Mouse (Mus musculus): ENCODE results near the gene Cox6b2. TPM values are rescaled to one million over a fixed set of nuclear protein-coding genes. Genes with fewer than 3 reads are reported as not detected.
A peak's percentile ranks its signal among the peaks of the same experiment; 100 is the strongest.

Cox6b2 gene
- total RNA-seq, 1 experiment from 2014 or later = 53.9 TPM

GRCm38 (mm10) chr7:4739544-4740275 lies 13.2 kb downstream of the Cox6b2 start, which contains the start of gene Kmt5c:
Gene Kmt5c (plus strand): TSS chr7:4740115.
- peak; percentile 92 to 94 for ATAC-seq (replicated peaks in 1 of 2; ENCODE audit: insufficient read depth in 1 of 2, low FRiP score in 2 of 2, low TSS enrichment in 1 of 2, low read depth in 1 of 2, poor library complexity in 2 of 2, severe bottlenecking in 2 of 2)

GRCm38 (mm10) chr7:4739041-4739543 lies 13.8 kb downstream of the Cox6b2 start:
- no peak for ATAC-seq (replicated peaks in 1 of 2; ENCODE audit: insufficient read depth in 1 of 2, low FRiP score in 2 of 2, low TSS enrichment in 1 of 2, low read depth in 1 of 2, poor library complexity in 2 of 2, severe bottlenecking in 2 of 2)

- ATAC-seq (replicated peaks in 1 of 2; ENCODE audit: insufficient read depth in 1 of 2, low FRiP score in 2 of 2, low TSS enrichment in 1 of 2, low read depth in 1 of 2, poor library complexity in 2 of 2, severe bottlenecking in 2 of 2) = no peak
Observed at GRCm38 (mm10) chr7:4732968-4733392, 19.9 kb downstream of the Cox6b2 start.

DNA sequence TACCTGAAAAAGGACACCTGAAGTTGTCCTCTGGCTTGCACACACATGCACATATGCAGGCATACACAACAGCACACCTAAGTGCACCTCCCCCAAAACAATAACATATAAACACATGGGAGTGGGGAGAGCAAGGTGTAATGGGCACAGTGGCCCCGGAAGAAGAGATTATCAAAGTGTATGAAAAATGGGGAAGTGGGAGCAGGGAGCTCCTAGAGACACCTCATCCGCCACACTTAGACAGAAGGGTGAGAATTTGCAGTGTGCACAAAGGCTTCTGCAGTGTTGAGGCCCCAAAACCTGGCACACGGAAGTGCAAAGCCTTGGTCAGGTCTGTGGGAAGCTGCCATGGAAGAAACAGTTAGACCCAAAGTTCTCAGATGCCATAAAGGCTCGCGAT lies 21.8 kb downstream of the Cox6b2 start:
- ATAC-seq (replicated peaks in 1 of 2; ENCODE audit: insufficient read depth in 1 of 2, low FRiP score in 2 of 2, low TSS enrichment in 1 of 2, low read depth in 1 of 2, poor library complexity in 2 of 2, severe bottlenecking in 2 of 2) = peak in 1 of 2 experiments; percentile 21; a peak in 1 of 4 replicates

DNA sequence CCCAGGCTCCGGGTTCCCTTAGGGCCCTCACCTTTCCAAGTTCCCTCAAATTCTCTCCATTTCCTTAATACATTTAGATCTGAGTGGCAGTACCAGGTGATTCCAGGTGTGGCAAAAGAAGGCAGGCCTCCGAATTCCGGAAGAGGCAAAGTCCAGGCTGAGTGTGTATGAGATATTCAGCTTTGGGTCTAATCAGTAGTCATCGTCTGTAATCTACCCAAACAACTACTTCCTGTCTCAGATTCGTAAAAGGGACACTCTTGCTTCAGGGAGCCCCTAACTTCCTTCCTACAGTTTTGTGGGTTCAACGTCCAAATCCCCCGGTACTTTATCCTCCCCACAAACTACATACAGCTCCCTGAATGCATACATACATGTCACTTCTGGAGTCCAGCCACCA lies 27.7 kb downstream of the Cox6b2 start, which contains the start of gene Tmem150b:
Gene Tmem150b, minus strand, starts transcription at position 81 of the 400 bp plus-strand sequence.
- peak; percentile 59 to 65 for ATAC-seq (replicated peaks in 1 of 2; ENCODE audit: insufficient read depth in 1 of 2, low FRiP score in 2 of 2, low TSS enrichment in 1 of 2, low read depth in 1 of 2, poor library complexity in 2 of 2, severe bottlenecking in 2 of 2)

GRCm38 (mm10) chr7:4724359-4724758 lies 28.5 kb downstream of the Cox6b2 start:
- ATAC-seq (replicated peaks in 1 of 2; ENCODE audit: insufficient read depth in 1 of 2, low FRiP score in 2 of 2, low TSS enrichment in 1 of 2, low read depth in 1 of 2, poor library complexity in 2 of 2, severe bottlenecking in 2 of 2) = peak; percentile 61; a peak in 2 of 4 replicates

- peak in 1 of 2 experiments; percentile 39; a peak in 2 of 4 replicates for ATAC-seq (replicated peaks in 1 of 2; ENCODE audit: insufficient read depth in 1 of 2, low FRiP score in 2 of 2, low TSS enrichment in 1 of 2, low read depth in 1 of 2, poor library complexity in 2 of 2, severe bottlenecking in 2 of 2)
Observed at GRCm38 (mm10) chr7:4723508-4723907, 29.4 kb downstream of the Cox6b2 start.

DNA sequence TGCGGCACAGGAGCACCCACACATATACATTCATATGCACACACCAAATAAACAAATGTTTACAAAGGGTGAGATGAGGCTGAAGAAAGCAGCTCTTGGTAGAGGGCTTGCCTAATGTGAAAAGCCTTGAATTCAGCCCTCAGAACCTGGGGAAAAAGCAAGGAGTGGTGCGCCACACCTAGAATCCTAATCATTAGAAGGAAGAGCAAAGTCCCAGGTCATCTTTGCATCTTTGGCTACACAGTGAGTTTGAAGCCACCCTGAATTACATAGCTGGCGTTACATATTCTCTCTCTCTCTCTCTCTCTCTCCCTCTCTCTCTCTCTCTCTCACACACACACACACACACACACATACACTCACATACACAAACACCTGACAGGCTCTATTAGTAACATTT lies 33.6 kb downstream of the Cox6b2 start:
- no peak for ATAC-seq (replicated peaks in 1 of 2; ENCODE audit: insufficient read depth in 1 of 2, low FRiP score in 2 of 2, low TSS enrichment in 1 of 2, low read depth in 1 of 2, poor library complexity in 2 of 2, severe bottlenecking in 2 of 2)

DNA sequence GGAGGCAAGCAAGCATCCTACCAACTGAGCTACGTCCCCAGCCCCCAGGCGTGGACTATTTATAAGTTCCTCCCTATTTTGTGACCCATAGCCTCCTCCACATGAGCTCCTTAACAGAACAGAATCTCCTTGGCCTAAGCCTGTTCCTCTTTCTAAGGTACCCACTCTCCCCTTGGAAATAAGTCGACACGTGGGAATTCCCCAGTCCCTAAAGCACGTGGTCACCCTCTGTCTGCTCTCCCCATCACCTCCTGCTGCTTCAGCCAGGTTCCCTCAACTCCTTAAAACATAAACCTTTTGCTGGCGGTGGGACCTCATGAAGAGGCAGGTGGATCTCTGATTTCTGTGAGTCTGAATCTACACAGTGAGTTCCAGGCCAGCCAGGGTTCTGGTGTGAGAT lies 35.9 kb downstream of the Cox6b2 start:
- ATAC-seq (replicated peaks in 1 of 2; ENCODE audit: insufficient read depth in 1 of 2, low FRiP score in 2 of 2, low TSS enrichment in 1 of 2, low read depth in 1 of 2, poor library complexity in 2 of 2, severe bottlenecking in 2 of 2) = no peak

DNA sequence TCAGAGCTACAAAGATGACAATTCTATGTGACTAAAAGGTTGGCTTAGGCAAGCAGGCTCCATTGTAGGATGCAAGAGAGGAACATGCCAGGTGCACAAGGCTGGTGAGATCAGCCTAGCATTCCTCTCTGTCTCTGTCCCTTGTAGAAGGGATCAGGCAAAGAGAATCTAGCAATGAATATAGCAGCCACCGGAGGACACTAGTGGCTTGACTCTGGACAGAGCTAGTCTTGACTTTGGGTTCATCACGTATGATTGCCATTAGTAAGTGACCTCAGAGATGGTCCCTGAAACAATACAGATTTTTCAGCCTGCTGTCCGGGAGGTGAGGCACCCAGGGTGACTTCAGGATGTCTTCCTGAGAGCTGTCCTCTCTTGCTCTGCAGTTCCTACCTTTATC lies 40.3 kb downstream of the Cox6b2 start:
- ATAC-seq (replicated peaks in 1 of 2; ENCODE audit: insufficient read depth in 1 of 2, low FRiP score in 2 of 2, low TSS enrichment in 1 of 2, low read depth in 1 of 2, poor library complexity in 2 of 2, severe bottlenecking in 2 of 2) = no peak; a peak in 1 of 4 replicates

DNA sequence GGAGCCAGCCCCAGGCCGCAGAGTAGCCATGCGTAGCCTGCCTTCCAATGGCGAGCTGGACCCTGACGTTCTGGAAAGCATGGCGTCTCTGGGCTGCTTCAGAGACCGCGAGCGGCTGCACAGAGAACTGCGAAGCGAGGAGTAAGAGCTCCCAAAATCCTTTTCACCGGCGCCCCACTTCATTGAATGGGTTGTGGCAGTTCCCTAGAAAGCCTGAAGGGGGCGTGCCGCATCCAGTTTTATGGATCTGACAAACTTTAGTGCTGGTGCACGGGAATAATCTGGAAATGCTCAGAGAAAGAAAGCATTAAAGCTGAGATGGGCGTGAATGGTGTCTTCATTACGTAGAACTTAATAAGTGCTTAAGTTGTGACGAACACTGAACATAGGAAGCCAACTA lies 47.8 kb downstream of the Cox6b2 start:
- peak; percentile 41 to 48; a peak in 3 of 4 replicates for ATAC-seq (replicated peaks in 1 of 2; ENCODE audit: insufficient read depth in 1 of 2, low FRiP score in 2 of 2, low TSS enrichment in 1 of 2, low read depth in 1 of 2, poor library complexity in 2 of 2, severe bottlenecking in 2 of 2)

DNA sequence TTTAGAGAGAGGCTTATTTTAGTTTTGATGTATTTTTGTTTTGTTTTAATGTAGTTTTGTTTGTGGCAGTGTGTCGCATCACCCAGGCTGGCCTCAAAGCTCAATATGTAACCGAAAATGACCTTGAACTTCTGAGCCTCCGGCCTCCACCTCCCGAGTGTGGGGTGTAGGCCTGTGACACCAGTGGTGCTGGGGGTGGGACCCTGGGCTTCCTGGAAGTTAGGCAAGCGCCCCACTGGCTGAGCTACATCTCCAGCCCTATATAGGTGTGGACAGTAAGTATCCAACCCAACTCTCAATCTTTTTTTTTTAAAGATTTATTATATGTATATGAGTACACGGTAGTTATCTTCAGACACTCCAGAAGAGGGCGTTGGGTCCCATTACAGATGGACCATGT lies 49.7 kb downstream of the Cox6b2 start:
- ATAC-seq (replicated peaks in 1 of 2; ENCODE audit: insufficient read depth in 1 of 2, low FRiP score in 2 of 2, low TSS enrichment in 1 of 2, low read depth in 1 of 2, poor library complexity in 2 of 2, severe bottlenecking in 2 of 2) = no peak

- no peak for ATAC-seq (replicated peaks in 1 of 2; ENCODE audit: insufficient read depth in 1 of 2, low FRiP score in 2 of 2, low TSS enrichment in 1 of 2, low read depth in 1 of 2, poor library complexity in 2 of 2, severe bottlenecking in 2 of 2)
Observed at GRCm38 (mm10) chr7:4702334-4702733, 50.6 kb downstream of the Cox6b2 start.

Other genes starting within 250 kb of the Cox6b2 start
- 8.2 and 11.1 TPM in 2 replicates for gene Tnnt1, start 236.7 kb downstream of the Cox6b2 start, total RNA-seq (2017)
- 7.0 and 7.1 TPM in 2 replicates for gene Tnni3, start 228.9 kb downstream of the Cox6b2 start, total RNA-seq (2017)
- 2.4 and 2.6 TPM in 2 replicates for gene Dnaaf3, start 220.6 kb downstream of the Cox6b2 start, total RNA-seq (2017)
- gene Syt5, start 205.6 kb downstream of the Cox6b2 start, total RNA-seq (2017) = 1.0 TPM in 1 of 2 replicates, not detected in the other
- not detected in 2 replicates for gene Ptprh, start 149.1 kb downstream of the Cox6b2 start, total RNA-seq (2017)
- 22.0 and 22.8 TPM in 2 replicates for gene Tmem86b, start 121.7 kb downstream of the Cox6b2 start, total RNA-seq (2017)
- gene Ppp6r1, start 94.1 kb downstream of the Cox6b2 start, total RNA-seq (2017) = 155 and 186 TPM in 2 replicates
- 19.0 and 25.2 TPM in 2 replicates for gene Hspbp1, start 68.0 kb downstream of the Cox6b2 start, total RNA-seq (2017)
- gene Brsk1, start 62.5 kb downstream of the Cox6b2 start, total RNA-seq (2017) = 0.20 and 2.6 TPM in 2 replicates
- gene Tmem150b, start 27.8 kb downstream of the Cox6b2 start, total RNA-seq (2017) = 5.0 and 7.3 TPM in 2 replicates
- 40.6 and 46.4 TPM in 2 replicates for gene Kmt5c, start 13.0 kb downstream of the Cox6b2 start, total RNA-seq (2017)
- not detected in 2 replicates for gene Fam71e2, start 18.2 kb upstream of the Cox6b2 start, total RNA-seq (2017)
- 0.25 and 0.74 TPM in 2 replicates for gene Il11, start 29.8 kb upstream of the Cox6b2 start, total RNA-seq (2017)
- 1.3 TPM in 1 of 2 replicates, not detected in the other for gene Tmem190, start 29.8 kb upstream of the Cox6b2 start, total RNA-seq (2017)
- 9.3 and 19.0 TPM in 2 replicates for gene Tmem238, start 36.6 kb upstream of the Cox6b2 start, total RNA-seq (2017)
- 736 and 741 TPM in 2 replicates for gene Rpl28, start 39.8 kb upstream of the Cox6b2 start, total RNA-seq (2017)
- 137 and 174 TPM in 2 replicates for gene Ube2s, start 59.5 kb upstream of the Cox6b2 start, total RNA-seq (2017)
- 0.06 and 0.45 TPM in 2 replicates for gene Shisa7, start 91.6 kb upstream of the Cox6b2 start, total RNA-seq (2017)
- gene Isoc2b, start 117.2 kb upstream of the Cox6b2 start, total RNA-seq (2017) = 59.8 and 69.7 TPM in 2 replicates
- 7.1 and 9.0 TPM in 2 replicates for gene Isoc2a, start 124.1 kb upstream of the Cox6b2 start, total RNA-seq (2017)
- gene Gm36210, start 153.4 kb upstream of the Cox6b2 start, total RNA-seq (2017) = not detected in 2 replicates
- 2.2 and 3.2 TPM in 2 replicates for gene Zfp628, start 162.1 kb upstream of the Cox6b2 start, total RNA-seq (2017)
- gene Nat14, start 168.9 kb upstream of the Cox6b2 start, total RNA-seq (2017) = not detected in 2 replicates
- not detected in 2 replicates for gene Ssc5d, start 172.7 kb upstream of the Cox6b2 start, total RNA-seq (2017)
- gene Sbk2, start 211.3 kb upstream of the Cox6b2 start, total RNA-seq (2017) = not detected in 2 replicates
- gene Sbk3, start 218.1 kb upstream of the Cox6b2 start, total RNA-seq (2017) = not detected in 2 replicates
- 5.7 and 6.6 TPM in 2 replicates for gene Zfp579, start 243.1 kb upstream of the Cox6b2 start, total RNA-seq (2017)

Measured in hematopoietic stem cell, adult 5-6 weeks (primary cell).